Mouse (Mus musculus) kidney, adult 2 months (tissue): ENCODE results near the gene Fhod1. TPM values are rescaled to one million over a fixed set of nuclear protein-coding genes. Genes with fewer than 3 reads are reported as not detected.
A peak's percentile ranks its signal among the peaks of the same experiment; 100 is the strongest.

ENCODE experiments used
- DNase-seq: peaks from one replicate; pipeline ENCODE4 v3.0.0; 2021
- H3K27ac ChIP-seq: fragments of 200-500 bp; 2 replicates; pipeline ENCODE4 v1.5.1; 2012; ENCODE audit warnings: low read depth, low read length, control low read depth, inconsistent platforms; ENCODE audit not compliant: insufficient read depth
- H3K27me3 ChIP-seq: fragments of 200-500 bp; replicated peaks from 2 replicates; pipeline ENCODE4 v1.6.1; 2012; ENCODE audit warnings: mild to moderate bottlenecking, moderate library complexity, low read length, inconsistent platforms; ENCODE audit not compliant: control insufficient read depth, insufficient read depth
- H3K36me3 ChIP-seq: fragments of 200-500 bp; 2 replicates; pipeline ENCODE4 v1.6.1; 2012; ENCODE audit warnings: mild to moderate bottlenecking, moderate library complexity, low read length, inconsistent platforms; ENCODE audit not compliant: control insufficient read depth, insufficient read depth
- H3K4me1 ChIP-seq: fragments of 200-500 bp; 2 replicates; pipeline ENCODE4 v1.6.1; 2011; ENCODE audit warnings: low read length; ENCODE audit not compliant: control insufficient read depth, insufficient read depth
- H3K4me3 ChIP-seq: fragments of 200-500 bp; 2 replicates; pipeline ENCODE4 v1.5.1; 2011; ENCODE audit warnings: mild to moderate bottlenecking, low read depth, low read length, control low read depth; ENCODE audit not compliant: insufficient read depth
- CTCF ChIP-seq: fragments of 200-500 bp; conservative IDR thresholded peaks from 2 replicates; pipeline ENCODE4 v1.5.1; 2011; ENCODE audit warnings: low read depth, mild to moderate bottlenecking, control low read depth, low read length, moderate library complexity, mixed read lengths; ENCODE audit not compliant: insufficient read depth, insufficient read length
- POLR2A ChIP-seq: fragments of 200-500 bp; IDR thresholded peaks from one replicate; pipeline ENCODE4 v1.6.1; 2011; ENCODE audit warnings: low read depth, low read length, control low read depth
- WGBS: fragments of 180-500 bp; shearing (Covaris S2); methylation state at CpG from one replicate; pipeline ENCODE4 v1.1.7; 2018; 5-methylcytosine and 5-hydroxymethylcytosine counted together
- polyA plus RNA-seq: library from polyadenylated mRNA; depleted of rRNA; stranded (reverse); fragments of >200 nt; gene quantifications from 2 replicates; pipeline ENCODE4 v1.2.3, GENCODE M21; 2012

Fhod1 gene
- polyA plus RNA-seq, 1 experiment: 20.0 TPM

GRCm38 (mm10) chr8:105306146-105306691, 41.5 kb downstream of the Fhod1 start:
- H3K27ac ChIP-seq: no peak overlapping the region
- no peaks in the 10 kb centered on the region; the same call in 1 of the 2 replicates for H3K36me3 ChIP-seq
- TF ChIP-seq POLR2A (no peak), CTCF (no peak)
- H3K27me3 ChIP-seq: no peaks in the 10 kb centered on the region
- peak overlapping the region; percentile 66 for H3K4me3 ChIP-seq
- no peak for DNase-seq
- H3K4me1 ChIP-seq: peaks cover 9% of the 10 kb centered on the region; the same call in 1 of the 2 replicates
- 24% methylated on average over 5 of the region's 5 CpGs for WGBS

GRCm38 (mm10) chr8:105305211-105306145, 42.3 kb downstream of the Fhod1 start, which contains the start of gene Elmo3:
Gene Elmo3 (plus strand): TSS chr8:105305601.
- Histone ChIP-seq H3K4me1 (peaks cover 9% of the 10 kb centered on the region; the same call in 1 of the 2 replicates), H3K4me3 (peak within 1 kb of the TSS; percentile 66), H3K36me3 (no peaks in the 10 kb centered on the region; the same call in 1 of the 2 replicates), H3K27ac (peak within 1 kb of the TSS; percentile 60), H3K27me3 (no peaks in the 10 kb centered on the region)
- TF ChIP-seq CTCF (0 out of 2 replicates have a peak, but pooled peaks have one; percentile 4), POLR2A (peak; percentile 77)
- peak; percentile 93 for DNase-seq
- WGBS: 6% methylated on average over 27 of the region's 30 CpGs

DNA sequence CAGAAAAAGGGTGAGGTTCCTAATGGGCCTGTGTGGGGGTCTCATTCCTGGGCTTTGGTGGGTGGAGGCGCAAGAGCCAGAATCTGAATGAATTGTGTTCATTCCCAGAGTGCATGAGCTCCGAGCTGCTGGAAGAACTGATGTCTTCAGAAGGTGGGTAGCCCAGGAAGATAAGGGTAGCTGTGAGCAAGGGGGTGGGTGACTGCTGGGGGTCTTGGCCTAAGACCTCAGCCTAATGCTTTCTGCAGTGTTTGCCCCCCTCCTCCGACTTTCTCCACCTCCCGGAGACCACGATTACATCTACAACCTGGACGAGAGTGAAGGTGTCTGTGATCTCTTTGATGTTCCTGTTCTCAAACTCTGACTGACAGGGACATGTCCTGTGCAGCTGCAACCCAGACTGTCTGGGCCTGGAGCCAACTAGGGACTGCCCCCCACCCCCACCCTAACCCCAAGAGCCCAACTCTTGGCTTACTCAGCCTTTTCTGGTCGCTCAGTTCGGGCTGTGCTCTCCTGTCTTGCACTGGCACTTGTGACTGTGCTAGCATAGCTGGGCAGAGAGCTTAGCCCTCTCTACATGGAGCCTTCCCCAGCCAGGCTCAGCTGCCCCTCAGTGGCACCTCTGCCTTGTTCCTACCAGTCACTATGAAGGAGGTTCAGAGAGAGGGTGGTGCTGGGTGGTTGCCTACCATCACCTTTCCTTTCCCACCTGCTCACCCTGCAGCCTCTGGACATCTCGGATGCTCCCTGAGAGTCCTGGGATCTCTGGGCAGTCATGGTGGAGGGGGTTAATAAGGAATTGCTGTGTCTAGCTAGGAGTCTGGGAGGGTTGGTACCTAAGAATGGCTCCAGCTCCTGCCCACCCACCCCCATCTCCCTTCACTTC, 43.2 kb downstream of the Fhod1 start:
- H3K4me1 ChIP-seq: peaks cover 9% of the 10 kb centered on the region; the same call in 1 of the 2 replicates

GRCm38 (mm10) chr8:105303874-105304273, 43.9 kb downstream of the Fhod1 start:
- DNase-seq: no peak
- Histone ChIP-seq H3K4me1 (peaks cover 9% of the 10 kb centered on the region; the same call in 1 of the 2 replicates), H3K4me3 (no peak overlapping the region), H3K36me3 (no peaks in the 10 kb centered on the region; the same call in none of the 2 replicates), H3K27ac (no peak overlapping the region), H3K27me3 (no peaks in the 10 kb centered on the region)
- 59% methylated on average over 9 of the region's 9 CpGs for WGBS
- TF ChIP-seq POLR2A (no peak), CTCF (no peak)

More for the DNA sequence above, 43.2 kb downstream of the Fhod1 start:
- Histone ChIP-seq H3K4me3 (no peak overlapping the region), H3K36me3 (no peaks in the 10 kb centered on the region; the same call in none of the 2 replicates), H3K27ac (no peak overlapping the region), H3K27me3 (no peaks in the 10 kb centered on the region)
- WGBS: 55% methylated on average over 9 of the region's 9 CpGs
- no peak for DNase-seq
- no peak for TF ChIP-seq CTCF
- TF ChIP-seq POLR2A: no peak

- Histone ChIP-seq H3K27me3 (no peaks in the 10 kb centered on the region), H3K4me3 (no peak overlapping the region), H3K36me3 (no peaks in the 10 kb centered on the region; the same call in none of the 2 replicates), H3K27ac (no peak overlapping the region), H3K4me1 (peaks cover 13% of the 10 kb centered on the region; the same call in 1 of the 2 replicates)
- 74% methylated on average over 8 of the region's 8 CpGs for WGBS
- TF ChIP-seq CTCF: no peak
- no peak for TF ChIP-seq POLR2A
- DNase-seq: no peak
Observed at GRCm38 (mm10) chr8:105303396-105303795, 44.4 kb downstream of the Fhod1 start.

DNA sequence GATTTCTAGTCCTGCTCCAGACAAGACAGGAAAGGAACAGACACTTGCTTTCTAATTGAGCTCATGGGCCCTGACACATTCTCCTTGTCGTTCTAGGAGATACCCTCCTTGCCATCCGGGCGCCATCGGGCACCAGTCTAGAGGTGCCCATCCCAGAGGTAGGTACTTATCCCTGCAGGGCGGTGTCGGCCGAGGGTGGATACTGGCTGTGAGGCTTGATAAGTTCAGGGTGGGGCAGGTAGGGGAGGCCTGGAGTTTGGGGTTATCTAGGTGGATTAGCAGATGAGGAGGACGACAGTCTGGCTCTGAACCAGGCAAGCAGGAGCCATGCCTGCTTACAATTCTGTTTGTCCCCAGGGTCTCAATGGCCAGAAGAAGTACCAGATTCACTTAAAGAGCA, 47.8 kb downstream of the Fhod1 start:
- Histone ChIP-seq H3K27ac (no peak overlapping the region), H3K36me3 (no peaks in the 10 kb centered on the region; the same call in none of the 2 replicates)

More for the DNA sequence above, 47.8 kb downstream of the Fhod1 start:
- H3K27me3 ChIP-seq: no peaks in the 10 kb centered on the region
- 95% methylated on average over 8 of the region's 8 CpGs for WGBS
- TF ChIP-seq CTCF: no peak
- TF ChIP-seq POLR2A: no peak
- no peak for DNase-seq
- H3K4me3 ChIP-seq: no peak overlapping the region
- H3K4me1 ChIP-seq: peaks cover 7% of the 10 kb centered on the region; the same call in 1 of the 2 replicates
